Mouse (Mus musculus): ENCODE data around the gene Tmem132d. TPM values are rescaled to one million over a fixed set of nuclear protein-coding genes. Genes with fewer than 3 reads are reported as not detected.
A peak's percentile ranks its signal among the peaks of the same experiment; 100 is the strongest.

The Tmem132d gene
- polyA plus RNA-seq, 1 experiment from 2014 or later: 4.1 TPM

GRCm38 (mm10) chr5:128392372-128392771 is 40.5 kb downstream of the Tmem132d start:
- H3K27me3 ChIP-seq (ENCODE audit: control insufficient read depth, insufficient read depth, low read length): no peaks in the 10 kb centered on the region
- no peak overlapping the region for H3K4me3 ChIP-seq (replicated peaks; ENCODE audit: low read depth, low read length)
- DNase-seq (no peak), ATAC-seq (ENCODE audit: low FRiP score, low TSS enrichment) (no peak)
- no peak overlapping the region for H3K9ac ChIP-seq (replicated peaks; ENCODE audit: low read length)
- H3K4me1 ChIP-seq (ENCODE audit: control insufficient read depth, insufficient read depth, low read length): 0 out of 2 replicates have a peak, but pooled peaks cover 8% of the 10 kb centered on the region
- 83% methylated on average over 3 of the region's 3 CpGs for WGBS
- H3K9me3 ChIP-seq (ENCODE audit: control insufficient read depth, low read length): peaks cover 6% of the 10 kb centered on the region
- H3K27ac ChIP-seq (replicated peaks; ENCODE audit: low read depth, low read length): no peak overlapping the region
- no peaks in the 10 kb centered on the region for H3K36me3 ChIP-seq (ENCODE audit: control insufficient read depth, insufficient read depth, low read length)
- no peak overlapping the region for H3K4me2 ChIP-seq (ENCODE audit: low read length)

DNA sequence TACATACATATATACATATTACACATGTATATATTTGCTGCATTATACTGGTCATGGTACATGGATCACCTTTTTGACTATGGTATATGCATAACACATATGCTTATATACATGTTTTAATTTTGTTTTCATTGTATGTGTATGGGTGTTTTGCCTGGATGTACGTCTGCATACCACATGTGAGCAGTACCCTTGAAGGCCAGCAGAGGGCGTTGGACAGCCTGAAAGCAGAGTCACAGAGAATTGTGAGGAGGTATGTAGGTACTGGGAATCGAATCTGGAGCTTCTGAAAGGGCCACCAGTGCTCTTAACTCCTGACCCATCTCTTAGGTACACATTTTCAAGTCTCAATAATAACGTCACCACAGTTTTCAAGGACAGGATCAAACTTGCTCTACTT is 43.2 kb downstream of the Tmem132d start:
- WGBS: 57% methylated on average over 4 of the region's 4 CpGs
- H3K36me3 ChIP-seq (ENCODE audit: control insufficient read depth, insufficient read depth, low read length): no peaks in the 10 kb centered on the region
- no peak overlapping the region for H3K4me3 ChIP-seq (replicated peaks; ENCODE audit: low read depth, low read length)
- H3K9me3 ChIP-seq (ENCODE audit: control insufficient read depth, low read length): no peaks in the 10 kb centered on the region
- H3K4me1 ChIP-seq (ENCODE audit: control insufficient read depth, insufficient read depth, low read length): 0 out of 2 replicates have a peak, but pooled peaks cover 8% of the 10 kb centered on the region
- H3K9ac ChIP-seq (replicated peaks; ENCODE audit: low read length): no peak overlapping the region
- no peak for DNase-seq
- H3K4me2 ChIP-seq (ENCODE audit: low read length): no peak overlapping the region
- ATAC-seq (ENCODE audit: low FRiP score, low TSS enrichment): no peak
- H3K27ac ChIP-seq (replicated peaks; ENCODE audit: low read depth, low read length): no peak overlapping the region
- H3K27me3 ChIP-seq (ENCODE audit: control insufficient read depth, insufficient read depth, low read length): no peaks in the 10 kb centered on the region

GRCm38 (mm10) chr5:128388358-128389141 is 44.3 kb downstream of the Tmem132d start:
- WGBS: 39% methylated on average over 7 of the region's 7 CpGs
- H3K9me3 ChIP-seq (ENCODE audit: control insufficient read depth, low read length): no peaks in the 10 kb centered on the region
- 0 out of 2 replicates have a peak, but pooled peaks cover 8% of the 10 kb centered on the region for H3K4me1 ChIP-seq (ENCODE audit: control insufficient read depth, insufficient read depth, low read length)
- no peak overlapping the region for H3K27ac ChIP-seq (replicated peaks; ENCODE audit: low read depth, low read length)
- H3K27me3 ChIP-seq (ENCODE audit: control insufficient read depth, insufficient read depth, low read length): no peaks in the 10 kb centered on the region; the same call in 1 of the 2 replicates
- H3K9ac ChIP-seq (replicated peaks; ENCODE audit: low read length): no peak overlapping the region
- H3K4me2 ChIP-seq (ENCODE audit: low read length): no peak overlapping the region
- H3K36me3 ChIP-seq (ENCODE audit: control insufficient read depth, insufficient read depth, low read length): no peaks in the 10 kb centered on the region
- DNase-seq: peak; percentile 39
- H3K4me3 ChIP-seq (replicated peaks; ENCODE audit: low read depth, low read length): no peak overlapping the region
- no peak for ATAC-seq (ENCODE audit: low FRiP score, low TSS enrichment)

DNA sequence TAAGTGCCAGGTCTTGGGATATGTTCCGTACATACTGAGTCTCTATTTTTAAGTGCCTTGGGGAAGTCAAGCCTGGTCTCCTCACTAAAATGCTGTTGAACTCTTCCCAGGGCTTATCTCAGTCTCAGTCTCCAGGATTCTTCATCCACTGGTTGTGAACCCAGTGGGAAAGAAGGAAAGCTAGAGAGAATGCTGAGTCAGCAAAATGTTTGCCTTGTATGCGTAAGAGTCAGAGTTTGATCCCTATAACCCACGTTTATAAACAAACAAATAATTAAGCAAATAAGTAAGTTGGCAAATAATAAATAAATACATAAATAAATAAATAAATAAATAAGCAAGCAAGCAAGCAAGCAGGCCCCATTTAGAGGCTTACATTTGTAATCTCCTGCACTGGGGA is 63.1 kb downstream of the Tmem132d start:
- H3K4me3 ChIP-seq (replicated peaks; ENCODE audit: low read depth, low read length): no peak overlapping the region
- H3K9me3 ChIP-seq (ENCODE audit: control insufficient read depth, low read length): no peaks in the 10 kb centered on the region
- no peak overlapping the region for H3K27ac ChIP-seq (replicated peaks; ENCODE audit: low read depth, low read length)
- H3K27me3 ChIP-seq (ENCODE audit: control insufficient read depth, insufficient read depth, low read length): no peaks in the 10 kb centered on the region
- whole genome bisulfite sequencing: 91% methylated on average over 3 of the region's 3 CpGs
- no peaks in the 10 kb centered on the region for H3K36me3 ChIP-seq (ENCODE audit: control insufficient read depth, insufficient read depth, low read length)
- no peaks in the 10 kb centered on the region for H3K4me1 ChIP-seq (ENCODE audit: control insufficient read depth, insufficient read depth, low read length)
- no peak for ATAC-seq (ENCODE audit: low FRiP score, low TSS enrichment)
- H3K9ac ChIP-seq (replicated peaks; ENCODE audit: low read length): no peak overlapping the region
- no peak overlapping the region for H3K4me2 ChIP-seq (ENCODE audit: low read length)
- DNase-seq: no peak

- no peak overlapping the region for H3K4me3 ChIP-seq (replicated peaks; ENCODE audit: low read depth, low read length)
- no peaks in the 10 kb centered on the region for H3K9me3 ChIP-seq (ENCODE audit: control insufficient read depth, low read length)
- H3K27ac ChIP-seq (replicated peaks; ENCODE audit: low read depth, low read length): no peak overlapping the region
- 90% methylated on average over 7 of the region's 7 CpGs for WGBS
- ATAC-seq (ENCODE audit: low FRiP score, low TSS enrichment): no peak
- no peaks in the 10 kb centered on the region for H3K36me3 ChIP-seq (ENCODE audit: control insufficient read depth, insufficient read depth, low read length)
- no peaks in the 10 kb centered on the region for H3K27me3 ChIP-seq (ENCODE audit: control insufficient read depth, insufficient read depth, low read length)
- no peak overlapping the region for H3K4me2 ChIP-seq (ENCODE audit: low read length)
- H3K9ac ChIP-seq (replicated peaks; ENCODE audit: low read length): no peak overlapping the region
- no peaks in the 10 kb centered on the region for H3K4me1 ChIP-seq (ENCODE audit: control insufficient read depth, insufficient read depth, low read length)
- DNase-seq: no peak
Measured at GRCm38 (mm10) chr5:128369111-128369510, 63.8 kb downstream of the Tmem132d start.

DNA sequence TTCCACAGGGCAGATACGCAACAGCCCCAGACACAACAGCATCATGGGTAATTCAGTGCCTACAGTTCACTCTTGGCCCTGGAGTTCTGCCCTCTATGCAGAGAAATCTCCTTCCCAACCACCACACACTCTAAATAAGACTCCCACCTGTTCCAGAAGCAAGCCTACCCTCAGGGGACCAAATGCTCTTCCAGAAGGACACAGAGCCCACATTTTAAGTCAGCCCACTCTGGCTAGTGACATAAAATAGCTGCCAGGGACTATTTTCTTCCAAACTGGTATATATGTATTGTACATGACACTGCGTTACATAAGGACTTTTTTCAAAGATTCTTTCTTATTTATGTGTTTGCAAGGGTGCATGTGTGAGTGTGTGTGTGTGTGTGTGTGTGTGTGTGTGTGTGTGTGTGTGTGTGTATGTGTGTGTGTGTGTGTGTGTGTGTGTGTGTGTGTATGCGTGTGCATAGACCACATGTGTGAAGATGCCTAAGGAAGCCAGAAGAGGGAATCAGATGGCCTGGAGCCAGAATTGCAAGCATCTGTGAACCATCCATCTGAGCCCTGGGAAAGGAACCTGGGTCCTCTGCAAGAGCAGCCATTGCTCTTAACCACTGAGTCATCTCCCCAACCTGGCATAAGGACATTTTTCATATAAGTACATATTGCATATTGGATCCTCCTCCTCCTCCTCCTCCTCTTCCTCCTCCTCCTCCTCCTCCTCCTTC is 67.5 kb downstream of the Tmem132d start:
- Histone ChIP-seq H3K4me2 (ENCODE audit: low read length) (no peak overlapping the region), H3K4me3 (replicated peaks; ENCODE audit: low read depth, low read length) (no peak overlapping the region), H3K9ac (replicated peaks; ENCODE audit: low read length) (no peak overlapping the region), H3K9me3 (ENCODE audit: control insufficient read depth, low read length) (no peaks in the 10 kb centered on the region), H3K27ac (replicated peaks; ENCODE audit: low read depth, low read length) (no peak overlapping the region), H3K36me3 (ENCODE audit: control insufficient read depth, insufficient read depth, low read length) (no peaks in the 10 kb centered on the region), H3K27me3 (ENCODE audit: control insufficient read depth, insufficient read depth, low read length) (no peaks in the 10 kb centered on the region), H3K4me1 (ENCODE audit: control insufficient read depth, insufficient read depth, low read length) (no peaks in the 10 kb centered on the region)
- no peak for ATAC-seq (ENCODE audit: low FRiP score, low TSS enrichment)
- no peak for DNase-seq
- 88% methylated on average over 3 of the region's 3 CpGs for WGBS

DNA sequence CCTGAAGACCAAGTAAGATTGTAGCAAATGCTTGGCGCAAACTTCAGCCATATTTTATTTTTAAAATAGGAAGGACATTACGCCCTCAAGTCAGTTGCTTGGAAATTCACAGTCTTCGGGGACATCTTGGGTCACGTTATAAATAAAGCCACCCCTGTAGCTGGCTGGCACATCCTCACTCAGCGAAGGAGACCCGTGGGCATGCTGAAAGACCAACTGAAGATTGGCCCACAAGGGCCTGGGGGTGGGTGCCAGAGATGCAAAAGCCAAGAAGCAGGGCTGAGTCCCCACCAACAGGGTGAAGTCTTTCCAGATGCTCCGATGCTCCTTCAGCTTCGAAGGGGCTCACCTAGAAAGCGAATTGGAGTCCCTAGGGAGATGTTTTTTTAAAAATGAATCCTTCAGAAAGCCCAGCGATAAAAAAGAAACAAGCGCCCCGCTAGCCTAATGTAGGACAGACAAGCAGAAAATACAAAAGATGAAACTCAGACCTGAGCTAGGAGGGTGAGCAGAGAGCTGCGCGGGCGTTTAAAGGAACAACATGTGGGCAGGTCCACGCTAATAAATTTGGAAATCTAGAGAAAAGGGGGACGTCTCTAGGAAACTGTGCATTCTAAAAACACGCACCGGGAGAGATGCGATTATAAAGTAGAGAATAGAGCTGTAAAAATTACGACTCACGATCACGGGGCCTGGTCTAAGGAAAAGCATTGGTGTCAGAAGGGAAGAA is 71.8 kb downstream of the Tmem132d start:
- no peak overlapping the region for H3K9ac ChIP-seq (replicated peaks; ENCODE audit: low read length)
- no peak overlapping the region for H3K4me3 ChIP-seq (replicated peaks; ENCODE audit: low read depth, low read length)
- H3K9me3 ChIP-seq (ENCODE audit: control insufficient read depth, low read length): no peaks in the 10 kb centered on the region
- WGBS: 59% methylated on average over 23 of the region's 23 CpGs
- H3K27ac ChIP-seq (replicated peaks; ENCODE audit: low read depth, low read length): no peak overlapping the region
- no peak for ATAC-seq (ENCODE audit: low FRiP score, low TSS enrichment)
- no peak overlapping the region for H3K4me2 ChIP-seq (ENCODE audit: low read length)
- H3K27me3 ChIP-seq (ENCODE audit: control insufficient read depth, insufficient read depth, low read length): no peaks in the 10 kb centered on the region
- no peaks in the 10 kb centered on the region for H3K4me1 ChIP-seq (ENCODE audit: control insufficient read depth, insufficient read depth, low read length)
- H3K36me3 ChIP-seq (ENCODE audit: control insufficient read depth, insufficient read depth, low read length): no peaks in the 10 kb centered on the region
- no peak for DNase-seq

DNA sequence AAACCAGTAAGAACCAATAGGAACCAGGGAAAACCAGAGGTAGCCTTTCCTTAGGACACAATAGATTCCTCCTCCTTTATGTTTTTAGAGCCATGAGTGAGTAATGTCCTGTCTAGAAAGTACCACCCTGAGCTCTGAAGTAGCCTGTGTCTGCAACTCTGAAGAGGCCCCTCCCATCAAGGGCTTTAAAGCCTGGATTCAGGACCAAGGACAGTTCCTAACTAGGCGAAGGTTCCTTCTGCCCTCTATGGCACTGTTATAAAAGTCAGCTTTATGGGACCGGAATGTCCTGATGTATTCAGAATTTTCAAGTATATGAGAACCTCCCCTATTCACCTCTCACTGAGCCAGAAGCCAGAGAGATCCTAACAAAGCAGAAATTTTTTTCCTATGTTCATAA is 84.0 kb downstream of the Tmem132d start:
- Histone ChIP-seq H3K36me3 (ENCODE audit: control insufficient read depth, insufficient read depth, low read length) (no peaks in the 10 kb centered on the region), H3K4me2 (ENCODE audit: low read length) (no peak overlapping the region), H3K9ac (replicated peaks; ENCODE audit: low read length) (no peak overlapping the region), H3K9me3 (ENCODE audit: control insufficient read depth, low read length) (no peaks in the 10 kb centered on the region), H3K27ac (replicated peaks; ENCODE audit: low read depth, low read length) (no peak overlapping the region), H3K27me3 (ENCODE audit: control insufficient read depth, insufficient read depth, low read length) (no peaks in the 10 kb centered on the region), H3K4me3 (replicated peaks; ENCODE audit: low read depth, low read length) (no peak overlapping the region), H3K4me1 (ENCODE audit: control insufficient read depth, insufficient read depth, low read length) (no peaks in the 10 kb centered on the region)
- ATAC-seq (ENCODE audit: low FRiP score, low TSS enrichment) (no peak), DNase-seq (peak; percentile 62)
- WGBS: 36% methylated on average over 2 of the region's 2 CpGs
